Mouse (Mus musculus) right cerebral cortex, postnatal 25 days (tissue): ENCODE measurements around the gene Tmem268.

ENCODE experiments used
- DNase-seq: peaks from one replicate; pipeline ENCODE4 v3.0.0; 2022

Tmem268 gene

DNA sequence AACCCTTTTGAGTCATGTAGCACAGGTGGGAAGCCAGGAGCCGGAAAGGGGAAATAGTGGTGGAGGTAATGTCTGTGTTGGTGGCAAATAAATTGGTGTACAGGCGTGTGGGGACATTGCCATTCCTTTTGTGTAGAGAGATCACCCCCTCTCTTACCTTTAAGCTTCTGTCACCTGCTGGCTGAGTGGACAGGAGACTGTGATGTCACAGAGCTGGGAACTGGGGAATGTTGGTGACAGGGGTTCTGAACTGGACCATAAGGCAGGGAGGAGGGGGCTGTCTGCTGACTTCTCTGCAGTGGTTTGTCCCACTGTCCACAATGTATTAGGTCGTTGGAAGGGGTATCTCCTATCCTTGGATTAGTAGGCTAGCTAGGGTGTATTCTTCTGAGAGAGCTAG, 46.4 kb downstream of the Tmem268 start, which contains the start of gene Gm11213:
TSS of gene Gm11213 (minus strand) at position 317 of the 400 bp plus-strand sequence.
- DNase-seq: no peak

DNA sequence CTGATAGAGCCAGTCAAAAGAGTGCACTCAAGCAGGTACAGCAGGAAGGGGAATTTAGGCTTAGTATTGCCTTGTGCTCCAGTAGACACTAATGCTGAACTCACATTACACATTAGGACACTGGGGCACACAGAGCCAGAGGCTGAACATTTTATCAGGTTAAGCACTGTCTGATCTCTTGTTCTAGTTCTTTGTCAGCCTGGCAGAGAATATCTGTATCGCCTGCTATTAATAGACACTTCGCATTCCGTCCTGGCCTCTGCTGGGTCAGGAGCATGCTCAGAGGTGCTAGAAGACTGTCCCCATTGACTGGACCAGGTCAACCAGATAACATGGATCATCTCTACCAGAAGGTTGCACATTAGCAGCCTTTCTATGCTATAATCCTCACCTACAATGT, 47.0 kb downstream of the Tmem268 start:
- no peak for DNase-seq

DNA sequence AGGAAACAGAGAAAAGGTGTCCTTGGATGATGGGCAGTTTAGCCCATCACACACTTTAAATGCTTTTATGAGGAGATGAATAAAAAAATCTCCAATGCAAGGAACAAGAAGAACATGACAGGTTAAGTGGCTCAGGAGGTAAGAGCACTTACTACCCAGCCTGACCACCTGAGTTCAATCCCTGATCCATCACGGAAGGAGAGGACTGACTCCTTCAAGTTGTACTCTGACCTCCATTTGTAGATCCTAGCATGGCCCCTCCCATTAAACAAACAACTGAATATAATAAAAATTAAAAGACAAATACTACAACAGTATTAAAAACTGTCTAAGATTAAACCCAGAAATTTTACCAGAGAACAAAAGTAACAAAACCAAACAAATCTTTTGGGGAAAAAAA, 47.4 kb downstream of the Tmem268 start:
- DNase-seq: no peak

DNA sequence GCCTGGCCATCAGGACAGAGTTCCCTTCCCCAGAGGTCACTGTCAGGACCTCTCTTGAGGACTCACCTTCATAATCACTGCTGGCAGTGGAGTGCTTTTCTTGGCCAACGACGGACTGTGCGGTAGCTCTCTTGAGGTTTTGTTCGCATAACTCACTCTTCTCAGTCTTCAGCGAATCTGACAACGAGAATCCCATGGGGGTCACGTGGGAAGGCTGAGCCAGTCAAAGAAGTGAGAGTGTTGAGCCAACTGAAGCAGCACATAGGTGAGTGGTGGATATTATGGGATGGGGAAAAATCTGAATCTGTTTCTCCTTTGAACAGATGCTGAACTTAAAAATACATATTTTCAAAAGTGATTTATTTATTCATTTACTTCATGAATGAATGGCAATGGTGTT, 49.8 kb downstream of the Tmem268 start:
- DNase-seq: no peak

DNA sequence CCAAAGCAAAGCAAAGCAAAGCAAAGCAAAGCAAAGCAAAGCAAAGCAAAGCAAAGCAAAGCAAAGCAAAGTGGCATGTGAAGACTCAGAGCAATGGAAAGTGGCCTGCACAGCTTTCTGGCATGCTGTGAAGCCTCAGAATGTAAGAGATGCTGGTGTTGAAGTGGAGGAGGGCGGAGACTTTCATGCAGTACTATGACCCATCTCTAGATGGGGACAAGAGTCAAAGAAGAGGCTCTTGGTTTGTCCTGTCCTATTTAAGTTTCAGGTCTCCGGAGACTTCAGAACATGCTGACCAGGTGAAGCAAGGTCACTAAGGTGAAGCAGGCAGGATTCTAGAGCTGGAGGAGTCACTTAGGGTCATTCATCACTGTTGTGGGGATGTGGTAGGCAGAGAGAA, 63.3 kb downstream of the Tmem268 start:
- DNase-seq: no peak

DNA sequence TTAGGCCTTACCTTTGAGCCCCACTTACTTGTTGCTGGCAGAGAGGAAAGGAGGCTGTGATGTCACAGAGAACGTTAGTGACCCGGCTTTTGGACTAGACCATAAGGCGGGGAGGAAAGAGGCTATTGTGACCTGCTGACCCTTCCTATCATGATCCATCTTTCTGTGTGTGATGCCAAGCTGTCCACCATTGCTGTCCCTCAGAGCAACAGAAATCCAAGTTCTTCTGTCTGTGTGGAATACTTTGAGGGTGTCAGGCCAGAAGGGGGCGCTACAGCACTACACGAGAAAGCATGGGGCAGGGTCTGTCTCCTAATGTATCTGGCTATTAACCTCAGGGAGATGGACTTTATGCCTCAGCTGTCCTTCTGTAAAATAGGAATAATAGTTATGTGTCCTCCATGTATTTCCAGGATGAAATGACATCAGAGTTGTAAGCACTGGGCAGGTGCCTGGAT, 63.8 kb downstream of the Tmem268 start, which contains the start of gene Tex48:
TSS of gene Tex48 (minus strand) at position 51 of the 458 bp plus-strand sequence.
- no peak for DNase-seq

DNA sequence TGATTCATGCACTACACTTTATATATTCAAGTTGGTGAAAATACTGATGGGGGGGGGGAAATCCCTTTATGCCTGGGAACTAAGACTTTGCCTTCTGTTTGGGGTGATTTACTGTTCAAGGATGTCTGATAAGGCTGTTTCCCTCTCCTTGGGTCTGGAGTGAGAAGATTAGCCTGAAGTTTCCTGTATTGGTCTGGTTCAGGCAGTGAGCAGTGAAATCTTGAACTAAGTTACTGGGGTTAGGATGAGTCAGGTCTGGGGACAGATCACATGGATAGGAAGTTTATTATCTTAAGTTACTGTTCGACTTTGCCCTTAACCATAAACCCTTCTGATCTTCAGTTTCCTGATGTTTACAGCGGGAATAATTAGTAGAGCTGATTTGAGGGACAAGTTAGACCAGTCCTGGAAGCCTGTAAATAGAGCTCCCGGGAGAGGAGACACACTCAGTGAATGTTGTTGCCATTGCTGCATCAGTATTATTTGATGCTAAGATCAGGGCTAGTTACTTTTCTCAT, 67.0 kb downstream of the Tmem268 start:
- DNase-seq: no peak

DNA sequence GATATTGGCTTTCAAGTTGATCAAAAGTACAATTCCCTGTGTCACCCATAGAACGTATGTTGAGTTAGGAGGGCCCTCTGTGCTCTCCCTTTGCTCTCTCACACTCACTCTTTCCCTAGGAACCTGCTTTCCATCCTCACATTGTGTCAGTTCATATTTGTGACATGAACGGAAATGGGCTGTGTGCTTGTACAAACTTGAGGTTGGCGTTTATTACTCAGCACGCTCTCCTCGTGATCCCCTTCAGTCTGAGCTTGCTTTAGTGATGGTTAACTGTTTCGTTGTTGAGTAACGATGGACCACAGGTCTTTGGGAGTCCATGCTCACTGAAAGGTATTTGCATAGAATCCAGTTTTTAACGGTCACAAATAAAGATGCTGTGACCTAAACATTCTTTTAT, 68.5 kb downstream of the Tmem268 start:
- DNase-seq: no peak

DNA sequence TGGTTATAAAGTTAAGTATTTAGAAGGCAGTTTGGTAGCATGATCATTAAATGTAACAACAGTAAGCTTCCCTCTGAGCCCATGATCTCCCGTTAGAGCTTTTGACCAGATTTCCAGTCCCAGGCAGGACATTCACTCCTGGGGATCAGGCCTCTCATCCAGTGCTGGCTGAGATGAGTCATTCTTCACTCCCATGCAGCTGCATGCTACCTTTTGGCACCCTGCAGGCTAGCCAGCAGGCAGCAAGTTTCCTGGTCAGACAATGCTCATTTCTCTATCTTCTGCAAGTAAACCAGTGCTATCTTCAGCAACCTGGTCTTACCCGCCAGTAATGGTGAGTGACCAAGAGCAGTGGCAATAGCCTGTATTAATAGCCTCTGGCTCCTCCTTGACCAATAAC, 74.6 kb downstream of the Tmem268 start:
- no peak for DNase-seq
